Mouse (Mus musculus) liver, adult 2 months (tissue): ENCODE measurements around the gene Gp1ba.

Source experiments
- CTCF ChIP-seq: fragments of 200-500 bp; IDR thresholded peaks from 2 replicates; pipeline ENCODE4 v1.5.1; 2011; ENCODE audit warnings: low read depth, low read length, control low read depth
- POLR2A ChIP-seq: fragments of 200-500 bp; IDR thresholded peaks from 2 replicates; pipeline ENCODE4 v1.6.1; 2011; ENCODE audit warnings: low read length, control low read depth; ENCODE audit not compliant: insufficient read depth; ENCODE audit errors: extremely low read depth

DNA sequence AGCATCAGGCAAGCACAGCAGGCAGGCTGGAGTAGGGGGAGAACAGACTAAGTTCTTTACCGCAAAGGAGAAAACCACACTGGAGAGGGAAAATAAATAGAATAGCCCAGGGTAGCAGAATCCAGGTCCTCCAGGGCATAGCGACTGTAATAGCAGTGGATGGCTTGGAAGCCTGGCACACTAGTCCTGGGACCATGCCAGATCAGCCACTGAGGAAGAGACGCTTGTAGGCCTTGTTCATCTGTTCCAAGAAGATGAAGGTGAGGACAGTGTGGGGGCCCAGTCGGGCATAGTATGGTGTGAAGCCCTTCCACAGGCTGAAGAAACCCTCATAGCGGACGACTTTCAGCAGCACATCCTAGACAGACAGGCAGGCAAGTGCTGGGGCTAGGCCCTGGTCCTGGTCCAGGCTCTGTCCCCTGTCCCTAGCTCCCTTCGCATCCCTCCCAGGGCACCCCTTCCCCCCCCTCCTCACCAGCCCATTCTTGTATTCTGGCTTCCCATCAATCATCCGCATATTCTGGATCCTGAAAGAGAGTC lies 5.7 kb downstream of the Gp1ba start:
- TF ChIP-seq CTCF (no peak), POLR2A (no peak)
